Mouse (Mus musculus) thymus, adult 2 months (tissue): ENCODE data around the gene Cacnb2.

Experiments used
- CTCF ChIP-seq: fragments of 200-500 bp; IDR thresholded peaks from 2 replicates; pipeline ENCODE4 v1.5.1; 2012; ENCODE audit warnings: mild to moderate bottlenecking, control low read depth, low read length, moderate library complexity, borderline replicate concordance; ENCODE audit not compliant: control insufficient read depth, poor library complexity, insufficient read depth; ENCODE audit errors: extremely low read depth
- POLR2A ChIP-seq: fragments of 200-500 bp; IDR thresholded peaks from 2 replicates; pipeline ENCODE4 v1.6.1; 2012; ENCODE audit warnings: mild to moderate bottlenecking, low read length, control low read depth, moderate library complexity; ENCODE audit not compliant: control insufficient read depth, poor library complexity, insufficient read depth; ENCODE audit errors: extremely low read depth

DNA sequence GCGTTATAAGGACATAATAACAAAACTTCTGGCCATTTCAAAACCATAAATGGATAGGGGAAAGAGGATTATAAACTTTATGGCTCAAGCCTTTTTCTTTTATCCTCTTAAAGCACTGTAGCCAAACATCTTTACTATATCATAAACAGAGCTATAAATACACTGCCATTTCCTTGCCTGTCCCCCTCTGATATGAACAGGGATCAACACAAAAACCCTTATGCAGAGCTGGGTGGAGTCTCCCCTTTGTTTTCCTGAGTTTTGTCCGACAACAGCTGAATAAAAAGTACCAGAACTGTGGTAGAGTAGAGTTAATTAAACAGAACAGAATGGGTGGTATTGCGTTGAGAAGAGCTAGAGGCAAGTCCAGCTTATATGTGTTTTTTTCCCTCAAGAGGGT lies 280.6 kb downstream of the Cacnb2 start:
- no peak for TF ChIP-seq CTCF
- TF ChIP-seq POLR2A = no peak
